Mouse (Mus musculus) liver, embryonic 15.5 days (tissue): ENCODE results near the gene D330020A13Rik. TPM values are rescaled to one million over a fixed set of nuclear protein-coding genes. Genes with fewer than 3 reads are reported as not detected.

Source experiments
- ATAC-seq: fragments of 200-750 bp; cut with Nextera tagmentation; 2 replicates; pipeline ENCODE4 v1.8.0; 2017; ENCODE audit warnings: moderate number of reproducible peaks, mild to moderate bottlenecking, moderate library complexity; ENCODE audit not compliant: insufficient read depth
- H3K27ac ChIP-seq: fragments of 300-500 bp; sonication (generic); replicated peaks from 2 replicates; pipeline ENCODE4 v1.5.1; 2015; ENCODE audit warnings: mild to moderate bottlenecking, inconsistent platforms
- H3K27me3 ChIP-seq: fragments of 300-500 bp; sonication (generic); 2 replicates; pipeline ENCODE4 v1.6.1; 2015; ENCODE audit warnings: mild to moderate bottlenecking, inconsistent platforms
- H3K36me3 ChIP-seq: fragments of 300-500 bp; sonication (generic); replicated peaks from 2 replicates; pipeline ENCODE4 v1.6.1; 2015; ENCODE audit warnings: moderate library complexity, mild to moderate bottlenecking, inconsistent platforms
- H3K4me1 ChIP-seq: fragments of 300-500 bp; sonication (generic); replicated peaks from 2 replicates; pipeline ENCODE4 v1.6.1; 2015; ENCODE audit warnings: inconsistent platforms
- H3K4me2 ChIP-seq: fragments of 300-500 bp; sonication (generic); 2 replicates; pipeline ENCODE4 v1.6.1; 2015; ENCODE audit warnings: moderate library complexity, mild to moderate bottlenecking, inconsistent platforms
- H3K4me3 ChIP-seq: fragments of 300-500 bp; sonication (generic); replicated peaks from 2 replicates; pipeline ENCODE4 v1.5.1; 2015; ENCODE audit warnings: mild to moderate bottlenecking, inconsistent platforms
- H3K9ac ChIP-seq: fragments of 300-500 bp; sonication (generic); 2 replicates; pipeline ENCODE4 v1.6.1; 2015; ENCODE audit warnings: moderate library complexity, mild to moderate bottlenecking, inconsistent platforms
- H3K9me3 ChIP-seq: fragments of 300-500 bp; sonication (generic); replicated peaks from 2 replicates; pipeline ENCODE4 v1.6.1; 2016; ENCODE audit warnings: inconsistent platforms
- WGBS: fragments of 180-500 bp; shearing (Covaris S2); methylation state at CpG from one replicate; pipeline ENCODE4 v1.1.7; 2015; ENCODE audit warnings: mixed read lengths; ENCODE audit not compliant: insufficient replicate concordance; 5-methylcytosine and 5-hydroxymethylcytosine counted together
- polyA plus RNA-seq: library from polyadenylated mRNA; unstranded; fragments of >200 nt; fragmentation: Nextera tagmentation; extraction: Ambion mirVana; gene quantifications from 2 replicates; pipeline ENCODE4 v1.2.1, GENCODE M21; 2015

Gene D330020A13Rik
- polyA plus RNA-seq, 1 experiment from 2014 or later = not detected

GRCm38 (mm10) chr6:120343992-120344391 is 49.8 kb downstream of the D330020A13Rik start:
- H3K9ac ChIP-seq = no peak overlapping the region
- no peaks in the 10 kb centered on the region for H3K9me3 ChIP-seq
- no peaks in the 10 kb centered on the region for H3K27me3 ChIP-seq
- WGBS = 73% methylated on average over 1 of the region's 1 CpGs
- H3K27ac ChIP-seq = no peak overlapping the region
- H3K4me2 ChIP-seq = no peak overlapping the region
- H3K4me3 ChIP-seq = no peak overlapping the region
- ATAC-seq = no peak
- H3K36me3 ChIP-seq = peaks cover 97% of the 10 kb centered on the region
- H3K4me1 ChIP-seq = no peaks in the 10 kb centered on the region

Other genes with a start within 250 kb of the D330020A13Rik start
- gene Ninj2, start 201.0 kb upstream of the D330020A13Rik start, polyA plus RNA-seq = 0.10 TPM in 1 of 2 replicates, not detected in the other
- gene B4galnt3, start 195 bp downstream of the D330020A13Rik start, polyA plus RNA-seq = 0.10 and 0.16 TPM in 2 replicates
- gene Kdm5a, start 69.8 kb downstream of the D330020A13Rik start, polyA plus RNA-seq = 13.7 and 15.9 TPM in 2 replicates
- gene Ccdc77, start 70.0 kb downstream of the D330020A13Rik start, polyA plus RNA-seq = 15.5 and 15.8 TPM in 2 replicates
- gene Il17ra, start 168.9 kb downstream of the D330020A13Rik start, polyA plus RNA-seq = 10.4 and 12.1 TPM in 2 replicates
- not detected in 2 replicates for gene Tmem121b, start 199.4 kb downstream of the D330020A13Rik start, polyA plus RNA-seq
- 9.9 and 11.6 TPM in 2 replicates for gene Hdhd5, start 237.0 kb downstream of the D330020A13Rik start, polyA plus RNA-seq